Mouse (Mus musculus) yolk sac, embryonic 10.5 days (tissue): ENCODE results near the gene Myrfl.

Experiments used
- DNase-seq: peaks from one replicate; pipeline ENCODE4 v3.0.0-alpha.2; 2017; ENCODE audit warnings: low spot score

Myrfl gene

DNA sequence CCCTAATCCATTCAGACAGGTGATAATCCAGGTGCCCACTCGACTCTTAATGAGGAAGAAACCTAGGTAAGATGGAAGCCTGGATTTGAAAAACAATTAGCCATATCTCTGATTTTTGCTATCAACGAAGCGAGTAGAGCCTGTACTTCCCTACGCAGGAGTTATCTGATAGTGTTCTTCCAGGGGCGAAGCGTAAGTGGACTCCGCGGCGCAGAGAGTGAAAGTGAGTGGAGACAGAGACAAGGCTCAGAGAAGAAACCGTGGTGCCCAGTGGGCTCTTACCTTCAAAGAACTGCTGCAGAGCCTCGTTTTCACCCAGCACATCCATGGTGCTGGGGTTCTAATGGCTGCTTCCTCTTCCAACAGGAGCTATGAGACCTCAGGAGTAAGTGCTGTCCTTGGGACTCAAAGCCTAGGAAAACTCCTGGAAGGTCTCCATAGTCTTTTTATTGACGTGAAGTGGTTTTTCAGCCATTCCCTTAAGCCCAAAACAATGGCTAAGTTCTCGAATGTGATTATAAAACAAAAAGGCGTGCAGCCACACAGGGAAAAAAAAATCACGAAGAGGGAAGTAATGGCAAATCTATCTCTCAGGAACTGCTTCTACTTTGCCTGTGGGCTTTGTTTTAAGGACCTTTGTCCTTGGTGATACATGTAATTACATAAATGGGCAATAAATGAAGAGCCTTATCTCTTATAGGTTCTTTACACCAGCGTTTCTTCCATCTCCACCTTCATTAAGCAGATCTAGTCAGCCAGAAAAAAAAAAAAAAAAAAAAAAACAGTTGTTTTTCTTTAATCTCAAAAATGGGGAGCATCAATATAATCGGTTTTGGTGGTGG lies at the start of gene Myrfl:
TSS of gene Myrfl (minus strand) at position 584 of the 842 bp plus-strand sequence.
- DNase-seq, result no peak

- no peak for DNase-seq
These were observed 48.2 kb upstream of the Myrfl start for GRCm38 (mm10) chr10:116944940-116945339.

DNA sequence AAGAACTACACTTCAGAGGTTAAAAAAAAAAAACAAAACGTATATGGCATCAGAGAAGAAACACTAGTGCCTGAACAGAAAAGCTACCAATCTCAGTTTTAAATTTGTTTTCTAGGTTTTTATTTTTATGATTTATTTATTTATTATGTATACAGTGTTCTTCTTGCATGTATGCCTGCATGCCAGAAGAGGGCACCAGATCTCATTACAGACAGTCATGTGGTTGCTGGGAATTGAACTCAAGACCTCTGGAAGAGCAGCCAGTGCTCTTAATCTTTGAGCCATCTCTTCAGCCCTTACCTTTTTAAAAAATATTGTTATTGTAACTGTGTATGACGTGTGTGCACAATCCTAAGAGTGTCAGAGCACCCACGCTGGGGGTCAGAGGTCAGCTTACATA lies 47.4 kb upstream of the Myrfl start:
- DNase-seq, result no peak

DNA sequence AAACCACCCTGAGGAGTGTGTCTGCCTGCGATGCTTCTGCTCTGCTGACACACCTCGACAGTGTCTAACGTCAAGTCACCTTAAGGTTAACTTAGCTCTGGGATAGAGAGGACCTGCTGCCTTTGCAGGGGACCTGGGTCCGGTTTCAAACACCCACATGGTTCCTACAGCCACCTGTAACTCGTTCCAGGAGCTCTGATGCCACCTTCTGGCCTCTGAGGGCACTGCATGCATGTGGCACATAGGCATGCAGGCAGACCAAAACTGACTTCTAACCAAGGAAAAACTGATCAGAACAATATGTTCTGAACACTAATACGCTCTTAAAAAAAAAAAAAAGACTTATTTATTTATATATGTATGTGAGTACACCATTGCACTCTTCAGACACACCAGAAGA lies 46.3 kb upstream of the Myrfl start:
- no peak for DNase-seq

DNA sequence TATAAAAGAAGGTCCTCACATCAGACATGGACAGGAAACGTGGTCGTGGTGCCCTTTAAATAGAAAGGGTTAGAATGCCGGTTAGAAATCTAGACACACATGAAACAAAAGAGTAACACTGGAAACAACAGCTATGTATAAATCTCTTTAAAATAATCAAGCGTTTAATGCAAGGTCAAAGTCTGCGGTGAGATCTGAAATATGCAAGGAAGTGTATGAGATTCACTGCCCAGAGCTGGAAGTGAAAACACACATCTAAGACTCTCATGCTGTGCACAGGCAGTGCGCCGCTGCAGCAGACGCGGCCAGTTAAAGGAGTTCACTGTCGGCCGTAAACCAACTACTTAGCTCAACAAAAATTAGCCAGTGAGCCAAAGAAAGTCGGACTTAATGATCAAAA lies 38.3 kb upstream of the Myrfl start:
- no peak for DNase-seq

DNA sequence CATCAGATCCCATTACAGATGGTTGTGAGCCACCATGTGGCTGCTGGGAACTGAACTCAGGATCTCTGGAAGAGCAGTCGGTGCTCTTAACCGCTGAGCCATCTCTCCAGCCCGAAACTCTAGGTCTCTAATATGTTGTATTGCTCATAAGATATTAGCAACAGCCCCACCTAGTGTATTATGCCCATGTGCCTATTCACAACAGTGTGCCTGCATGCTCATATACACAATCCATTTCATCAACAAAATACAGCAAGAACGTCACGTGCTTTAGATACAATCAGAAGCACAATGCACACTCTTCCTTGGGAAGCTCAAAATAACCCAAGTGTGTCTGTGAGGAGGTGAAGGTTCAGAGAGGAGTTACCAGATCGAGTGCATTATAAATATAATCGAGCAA lies 37.1 kb upstream of the Myrfl start:
- no peak for DNase-seq

DNA sequence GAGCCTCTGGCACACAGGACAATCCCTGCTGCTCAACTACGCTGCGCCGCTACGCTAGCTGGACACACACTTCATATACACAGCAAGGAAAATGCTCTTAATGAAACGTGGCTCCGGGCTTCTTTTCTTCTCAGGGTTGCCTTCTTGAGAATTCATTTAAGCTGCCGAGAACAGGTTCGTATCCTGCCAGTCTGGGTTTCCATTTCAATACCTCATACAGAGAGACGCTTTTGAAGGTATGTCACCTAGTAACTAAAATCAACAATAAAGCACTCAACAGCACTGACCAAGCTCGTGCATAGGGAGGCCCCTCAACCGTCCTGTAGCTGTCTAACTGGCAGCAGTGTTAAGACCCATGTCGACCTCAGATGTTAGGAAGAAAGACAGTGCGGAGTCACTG lies 35.7 kb upstream of the Myrfl start:
- no peak for DNase-seq

DNA sequence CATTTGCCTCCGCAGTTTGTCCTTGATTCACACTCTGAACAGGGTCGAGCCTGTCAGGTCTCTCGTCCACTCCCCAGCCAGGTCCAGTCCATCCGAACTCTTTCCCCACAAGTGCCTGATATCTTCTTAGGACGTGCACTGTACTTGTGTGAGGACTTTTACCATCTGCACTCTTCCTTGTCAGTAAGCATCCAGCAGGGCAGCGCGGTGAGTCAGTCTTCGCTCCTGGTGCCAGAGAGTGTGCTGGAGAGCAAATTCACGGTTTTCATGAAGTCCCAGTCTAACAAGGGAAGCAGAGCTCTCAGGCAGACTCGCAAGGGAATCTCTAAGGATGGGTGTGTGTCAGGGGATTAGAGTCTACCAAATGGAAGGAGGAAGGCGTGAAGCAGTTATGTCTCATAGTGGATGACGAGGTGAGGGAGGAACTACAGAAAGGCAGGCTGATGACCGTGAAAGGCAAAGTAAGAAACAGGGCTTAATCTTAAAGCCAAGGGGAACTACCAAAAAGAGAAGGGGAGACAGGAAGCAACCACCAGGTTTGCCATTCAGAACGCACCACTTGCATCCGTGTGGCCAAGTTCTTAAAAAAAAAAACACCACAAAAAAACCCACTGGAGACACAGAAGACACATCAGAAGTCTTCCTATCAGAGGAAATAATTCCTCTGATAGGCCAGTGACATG lies 34.9 kb upstream of the Myrfl start:
- DNase-seq, result no peak

- DNase-seq, result no peak
These were observed 34.2 kb upstream of the Myrfl start for GRCm38 (mm10) chr10:116930936-116931335.

- DNase-seq, result no peak
These were observed 33.8 kb upstream of the Myrfl start for GRCm38 (mm10) chr10:116930506-116930905.

- no peak for DNase-seq
These were observed 32.1 kb upstream of the Myrfl start for GRCm38 (mm10) chr10:116928826-116929225.

DNA sequence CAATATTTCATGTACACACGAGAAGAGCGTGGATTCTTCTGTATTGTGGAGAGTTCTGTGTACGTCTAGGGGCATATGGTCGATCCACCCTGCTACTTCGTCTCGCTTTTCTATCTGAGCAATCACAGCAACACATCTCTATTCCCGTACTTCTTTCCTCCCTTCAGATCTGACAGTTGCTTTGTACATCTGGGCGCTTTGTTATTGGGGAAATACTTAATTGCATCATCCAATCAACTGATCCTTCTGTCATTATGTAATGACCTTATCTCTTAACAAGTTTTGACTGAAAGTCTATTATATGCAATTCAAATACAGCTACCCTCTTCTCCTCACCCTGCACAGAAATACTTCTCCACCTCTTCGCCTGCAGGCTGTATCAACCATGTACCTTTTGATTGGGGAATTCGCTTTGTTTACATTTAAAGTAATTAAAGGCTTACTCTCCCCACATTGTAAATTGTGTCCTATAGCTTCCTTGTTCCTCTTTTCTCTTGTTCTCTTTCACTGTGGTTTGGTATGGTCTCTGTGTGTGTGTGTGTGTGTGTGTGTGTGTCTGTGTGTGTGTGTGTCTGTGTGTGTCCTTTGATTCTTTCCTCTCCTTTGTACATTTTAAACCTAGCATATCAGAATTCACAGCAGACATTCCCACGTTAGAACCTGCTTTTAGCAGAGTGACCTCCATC lies 29.9 kb upstream of the Myrfl start:
- no peak for DNase-seq

GRCm38 (mm10) chr10:116923651-116924495 lies 27.2 kb upstream of the Myrfl start:
- DNase-seq, result no peak

DNA sequence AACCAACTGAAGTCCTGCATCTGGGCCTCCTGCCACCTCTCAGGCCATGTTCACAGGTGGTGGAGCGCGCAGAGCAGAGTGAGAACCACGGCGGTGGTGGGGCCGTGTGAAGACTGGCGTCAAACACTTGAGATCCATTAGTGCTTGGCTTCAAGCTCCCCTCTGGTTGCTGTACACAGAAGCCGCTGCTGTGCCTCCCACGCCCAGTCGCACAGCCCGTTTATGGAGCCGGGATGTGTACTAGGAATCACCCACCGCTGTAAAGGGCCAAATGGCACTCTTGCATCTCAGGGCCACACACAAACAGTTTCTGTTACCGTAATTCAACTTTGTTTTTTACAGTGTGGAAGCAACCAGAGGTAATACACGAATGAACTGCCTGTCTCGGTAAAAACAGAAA lies 25.4 kb upstream of the Myrfl start:
- no peak for DNase-seq

DNA sequence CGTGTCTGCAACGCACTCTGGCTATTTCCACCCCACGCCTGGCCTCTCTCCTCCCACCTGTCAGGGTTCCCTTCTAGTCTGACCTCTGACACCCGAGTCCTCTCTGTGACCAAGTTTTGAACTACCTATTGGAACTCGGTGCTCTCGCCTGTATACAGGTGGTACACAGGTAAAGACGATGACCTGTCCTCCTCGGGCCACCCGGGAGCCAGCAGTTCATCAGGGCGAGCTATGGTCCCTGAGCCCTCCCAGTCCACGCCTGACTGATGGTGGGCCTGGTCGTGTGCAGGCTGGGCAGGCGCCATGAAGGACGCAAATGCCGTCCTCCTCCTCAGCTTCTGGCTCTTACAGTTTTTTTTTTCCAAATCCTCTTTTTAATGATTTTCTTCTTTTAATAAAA lies 24.7 kb upstream of the Myrfl start:
- no peak for DNase-seq

DNA sequence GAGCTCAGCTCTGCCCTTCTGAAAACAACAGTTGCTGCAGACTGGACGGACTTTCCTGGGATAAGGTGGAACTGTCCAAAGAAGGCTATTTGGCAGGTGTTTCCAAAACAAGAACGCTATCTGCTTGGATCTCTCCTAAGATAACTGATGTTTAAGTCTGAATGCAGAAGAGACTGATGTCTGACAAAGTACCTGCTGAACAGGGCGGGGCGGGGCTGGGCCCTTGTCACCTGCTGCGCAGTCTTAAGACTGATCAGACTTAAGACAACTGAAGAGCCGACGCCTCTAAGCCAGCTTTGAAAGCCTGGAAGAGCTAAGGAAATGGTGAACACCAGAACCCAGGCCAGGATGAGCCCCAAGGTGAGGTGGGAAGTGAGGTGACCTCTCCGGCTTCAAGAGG lies 23.9 kb upstream of the Myrfl start:
- DNase-seq, result no peak

GRCm38 (mm10) chr10:116919368-116920317 lies 22.9 kb upstream of the Myrfl start:
- no peak for DNase-seq

DNA sequence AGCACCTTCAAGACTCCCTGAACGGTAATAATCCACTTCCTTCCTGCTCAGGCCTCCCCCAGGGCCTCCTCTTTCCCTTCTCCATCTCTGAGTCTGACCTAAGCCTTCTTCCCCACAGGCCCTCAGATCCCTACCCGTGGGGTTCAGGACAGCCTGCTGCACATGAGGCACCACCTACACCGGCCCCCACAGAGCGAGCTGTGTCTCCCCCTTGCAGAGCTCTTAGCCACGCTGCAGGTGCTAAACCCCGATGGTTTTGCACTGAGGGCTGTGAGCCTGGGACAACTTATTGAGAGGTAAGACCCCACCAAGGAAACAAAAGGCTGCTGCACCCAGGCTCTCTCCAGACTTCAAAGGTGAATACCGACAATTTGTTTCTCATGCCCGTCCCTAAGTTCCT lies 19.9 kb upstream of the Myrfl start:
- no peak for DNase-seq

GRCm38 (mm10) chr10:116915286-116915685 lies 18.6 kb upstream of the Myrfl start:
- no peak for DNase-seq

GRCm38 (mm10) chr10:116914586-116914985 lies 17.9 kb upstream of the Myrfl start:
- DNase-seq, result no peak
